Comparison of ENCODE assay signal across 8 mouse cellular contexts in the genomic region with DNA sequence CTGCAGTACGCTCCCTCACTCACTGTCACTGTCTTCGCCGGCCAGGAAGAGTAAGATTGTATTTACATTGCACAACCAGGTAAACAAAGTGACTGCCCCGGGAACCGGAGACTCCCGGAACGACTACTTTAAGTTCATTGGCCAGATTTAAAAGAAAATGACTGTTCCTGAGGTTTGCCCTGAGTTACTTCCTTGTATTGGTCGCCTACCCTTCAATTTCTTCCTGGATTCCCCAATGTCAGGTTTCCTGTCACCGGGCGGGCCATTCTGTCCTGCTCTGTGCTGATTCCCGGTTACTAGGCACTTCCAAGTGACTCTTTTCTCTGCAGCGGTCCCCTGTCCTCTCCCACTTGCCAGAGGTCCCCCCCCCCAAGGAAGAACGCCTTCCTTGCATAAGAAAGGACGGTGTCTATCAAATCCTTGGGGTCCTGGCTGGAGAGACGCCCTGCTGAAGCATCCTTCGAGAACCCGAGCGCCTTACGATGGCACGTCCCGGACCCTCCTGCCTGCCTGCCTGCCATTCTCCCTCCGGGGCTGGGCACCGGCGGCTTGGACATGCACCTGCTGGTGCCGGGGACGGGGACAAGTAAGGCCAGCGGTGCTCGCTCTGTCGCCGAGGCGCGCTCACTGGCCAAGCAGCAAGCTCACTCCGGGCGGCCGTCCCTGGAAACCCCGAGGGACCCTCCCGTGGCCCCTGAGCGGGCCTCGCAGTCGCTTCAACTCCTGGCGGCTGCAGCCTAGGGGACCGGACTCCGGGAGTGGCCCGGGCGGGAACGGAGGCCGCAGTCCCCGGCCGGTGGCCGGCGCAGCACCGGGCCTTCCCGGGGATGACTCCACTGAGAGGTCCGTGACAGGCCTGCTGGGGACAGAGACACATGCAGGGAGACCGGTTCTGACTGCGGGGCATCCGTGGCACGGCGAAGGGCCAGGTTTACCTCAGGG. TPM values are rescaled to one million over a fixed set of nuclear protein-coding genes. Genes with fewer than 3 reads are reported as not detected.
DNase-seq lines count a peak whose midpoint lies in the region; ATAC-seq and TF ChIP-seq lines count a peak whose summit lies in the region.

No protein-coding gene starts in this region.

- peak overlapping the region; percentile 86 for H3K4me2 ChIP-seq in forebrain, embryonic 14.5 days (ENCODE audit: low read length)
- peak overlapping the region; percentile 84 for H3K4me2 ChIP-seq in limb, embryonic 14.5 days (replicated peaks; ENCODE audit: low read depth, low read length, severe bottlenecking)

- TF ChIP-seq POLR2A in spleen, adult 2 months (IDR thresholded peaks at IDR 0.05; ENCODE audit: low read depth, low read length) = no peak
- TF ChIP-seq POLR2A in limb, embryonic 14.5 days (IDR thresholded peaks at IDR 0.05; ENCODE audit: borderline replicate concordance, extremely low read depth, insufficient read depth, insufficient read length) = no peak
- no peak for TF ChIP-seq POLR2A in olfactory bulb, adult 2 months (IDR thresholded peaks at IDR 0.05; ENCODE audit: insufficient read depth, low read depth, low read length)

- WGBS in spleen, adult 2 months = 2% methylated on average over 59 of the region's 59 CpGs
- 3% methylated on average over 59 of the region's 59 CpGs for WGBS in forebrain, embryonic 14.5 days
- WGBS in limb, embryonic 14.5 days = 5% methylated on average over 42 of the region's 59 CpGs
- WGBS in olfactory bulb, adult 2 months = 1% methylated on average over 59 of the region's 59 CpGs

- peak overlapping the region; percentile 99 for H3K4me3 ChIP-seq in spleen, adult 2 months (ENCODE audit: extremely low read depth, insufficient read depth, insufficient read length)
- peak overlapping the region; percentile 96 for H3K4me3 ChIP-seq in forebrain, embryonic 14.5 days (ENCODE audit: low read depth, low read length)
- peak overlapping the region; percentile 100 for H3K4me3 ChIP-seq in limb, embryonic 14.5 days (replicated peaks; ENCODE audit: low read length)
- peak overlapping the region; percentile 98 for H3K4me3 ChIP-seq in olfactory bulb, adult 2 months (ENCODE audit: insufficient read depth, low read depth, low read length)

- TF ChIP-seq CTCF in spleen, adult 2 months (IDR thresholded peaks at IDR 0.05; ENCODE audit: extremely low read depth, insufficient read depth, insufficient read length, insufficient replicate concordance) = no peak
- TF ChIP-seq CTCF in olfactory bulb, adult 2 months (IDR thresholded peaks at IDR 0.05; ENCODE audit: insufficient read depth, low read depth, low read length) = no peak

- no peaks in the 10 kb centered on the region for H3K9me3 ChIP-seq in forebrain, embryonic 14.5 days (replicated peaks; ENCODE audit: control insufficient read depth, low read length)
- H3K9me3 ChIP-seq in limb, embryonic 14.5 days (ENCODE audit: control insufficient read depth, low read length) = no peaks in the 10 kb centered on the region

- H3K27ac ChIP-seq in spleen, adult 2 months (ENCODE audit: insufficient read depth, low read length) = peak overlapping the region; percentile 64
- peak overlapping the region; percentile 100 for H3K27ac ChIP-seq in forebrain, embryonic 14.5 days (ENCODE audit: low read depth, low read length)
- H3K27ac ChIP-seq in limb, embryonic 14.5 days (replicated peaks; ENCODE audit: low read depth, low read length) = peak overlapping the region; percentile 72
- peak overlapping the region; percentile 42; the same call in 1 of the 2 replicates for H3K27ac ChIP-seq in olfactory bulb, adult 2 months (ENCODE audit: insufficient read depth, low read depth, low read length)

- peak; percentile 46 for DNase-seq in embryo, embryonic 10 days (ENCODE audit: low spot score)
- DNase-seq in embryo, embryonic 9.5 days (ENCODE audit: extremely low spot score) = no peak
- no peak for DNase-seq in spleen, adult 2 months (ENCODE audit: low read depth in 1 of 2, low spot score in 2 of 2)
- no peak for DNase-seq in spleen, postnatal 36 days (ENCODE audit: low spot score in 2 of 2)
- DNase-seq in forebrain, embryonic 14.5 days (ENCODE audit: low spot score) = peak; percentile 22
- no peak for DNase-seq in limb, embryonic 14.5 days (ENCODE audit: low spot score)
- no peak for DNase-seq in cerebellum, adult 8-10 months

- peaks cover 11% of the 10 kb centered on the region; the same call in 1 of the 2 replicates for H3K4me1 ChIP-seq in spleen, adult 2 months (ENCODE audit: control insufficient read depth, insufficient read depth, insufficient read length)
- H3K4me1 ChIP-seq in forebrain, embryonic 14.5 days (ENCODE audit: control insufficient read depth, insufficient read depth, low read length) = peaks cover 11% of the 10 kb centered on the region
- H3K4me1 ChIP-seq in limb, embryonic 14.5 days (ENCODE audit: control insufficient read depth, insufficient read depth, low read length) = peaks cover 8% of the 10 kb centered on the region
- 0 out of 2 replicates have a peak, but pooled peaks cover 6% of the 10 kb centered on the region for H3K4me1 ChIP-seq in olfactory bulb, adult 2 months (ENCODE audit: control insufficient read depth, insufficient read depth, low read length)

- peak; percentile 65; the same call in 1 of the 2 replicates for ATAC-seq in forebrain, embryonic 14.5 days
- peak; percentile 39 for ATAC-seq in limb, embryonic 14.5 days (ENCODE audit: low FRiP score, low read depth)

- H3K36me3 ChIP-seq in spleen, adult 2 months (ENCODE audit: control insufficient read depth, insufficient read depth, low read length) = peaks cover 8% of the 10 kb centered on the region
- H3K36me3 ChIP-seq in forebrain, embryonic 14.5 days (ENCODE audit: control insufficient read depth, insufficient read depth, low read length) = peaks cover 27% of the 10 kb centered on the region
- H3K36me3 ChIP-seq in limb, embryonic 14.5 days (ENCODE audit: control insufficient read depth, insufficient read depth, low read length) = peaks cover 28% of the 10 kb centered on the region

- H3K27me3 ChIP-seq in spleen, adult 2 months (ENCODE audit: control insufficient read depth, insufficient read depth, low read length) = no peaks in the 10 kb centered on the region
- no peaks in the 10 kb centered on the region for H3K27me3 ChIP-seq in forebrain, embryonic 14.5 days (replicated peaks; ENCODE audit: control insufficient read depth, insufficient read depth, low read length)
- no peaks in the 10 kb centered on the region for H3K27me3 ChIP-seq in limb, embryonic 14.5 days (ENCODE audit: control insufficient read depth, insufficient read depth, low read length)

- H3K9ac ChIP-seq in forebrain, embryonic 14.5 days (ENCODE audit: low read length) = peak overlapping the region; percentile 99
- H3K9ac ChIP-seq in limb, embryonic 14.5 days (ENCODE audit: low read depth, low read length, severe bottlenecking) = peak overlapping the region; percentile 96

RNA-seq across cellular contexts. Expression of gene Pdik1l, which starts 1.2 kb away (rescaled TPM):
- polyA plus RNA-seq in spleen, adult 2 months (2012; rRNA removed) = 3.6 and 3.9 TPM in 2 replicates
- 32.2 and 40.5 TPM in 2 replicates for polyA plus RNA-seq in forebrain, embryonic 14.5 days (2014; fragmentation: Nextera tagmentation; extraction: Ambion mirVana)
- 8.9 and 9.6 TPM in 2 replicates for polyA plus RNA-seq in limb, embryonic 14.5 days (2012; rRNA removed)
- polyA plus RNA-seq in limb, embryonic 14.5 days (2014; fragmentation: Nextera tagmentation; extraction: Ambion mirVana) = 18.4 and 20.5 TPM in 2 replicates
- not detected in 2 replicates for polyA plus RNA-seq in olfactory bulb, adult 2 months (2012; ENCODE audit: insufficient read depth, insufficient read length, low replicate concordance, missing spikeins)

RNA-seq across cellular contexts. Expression of gene Trim63, which starts 28.4 kb away (rescaled TPM):
- 0.12 and 0.32 TPM in 2 replicates for polyA plus RNA-seq in spleen, adult 2 months (2012; rRNA removed)
- polyA plus RNA-seq in forebrain, embryonic 14.5 days (2014; fragmentation: Nextera tagmentation; extraction: Ambion mirVana) = not detected in 2 replicates
- polyA plus RNA-seq in limb, embryonic 14.5 days (2012; rRNA removed) = 4.3 and 5.1 TPM in 2 replicates
- polyA plus RNA-seq in limb, embryonic 14.5 days (2014; fragmentation: Nextera tagmentation; extraction: Ambion mirVana) = 1.3 and 1.4 TPM in 2 replicates
- not detected in 2 replicates for polyA plus RNA-seq in olfactory bulb, adult 2 months (2012; ENCODE audit: insufficient read depth, insufficient read length, low replicate concordance, missing spikeins)

RNA-seq across cellular contexts. Expression of gene Grrp1, which starts 32.6 kb away (rescaled TPM):
- polyA plus RNA-seq in spleen, adult 2 months (2012; rRNA removed) = 6.9 and 10.2 TPM in 2 replicates
- 10.1 and 11.6 TPM in 2 replicates for polyA plus RNA-seq in forebrain, embryonic 14.5 days (2014; fragmentation: Nextera tagmentation; extraction: Ambion mirVana)
- polyA plus RNA-seq in limb, embryonic 14.5 days (2012; rRNA removed) = 9.7 and 13.1 TPM in 2 replicates
- polyA plus RNA-seq in limb, embryonic 14.5 days (2014; fragmentation: Nextera tagmentation; extraction: Ambion mirVana) = 5.2 and 5.4 TPM in 2 replicates
- polyA plus RNA-seq in olfactory bulb, adult 2 months (2012; ENCODE audit: insufficient read depth, insufficient read length, low replicate concordance, missing spikeins) = not detected in 2 replicates

RNA-seq across cellular contexts. Expression of gene Gm30191, which starts 39.8 kb away (rescaled TPM):
- polyA plus RNA-seq in spleen, adult 2 months (2012; rRNA removed) = not detected in 2 replicates
- polyA plus RNA-seq in forebrain, embryonic 14.5 days (2014; fragmentation: Nextera tagmentation; extraction: Ambion mirVana) = not detected in 2 replicates
- polyA plus RNA-seq in limb, embryonic 14.5 days (2012; rRNA removed) = not detected in 2 replicates
- polyA plus RNA-seq in limb, embryonic 14.5 days (2014; fragmentation: Nextera tagmentation; extraction: Ambion mirVana) = not detected in 2 replicates
- polyA plus RNA-seq in olfactory bulb, adult 2 months (2012; ENCODE audit: insufficient read depth, insufficient read length, low replicate concordance, missing spikeins) = not detected in 2 replicates

RNA-seq across cellular contexts. Expression of gene Zfp593, which starts 41.1 kb away (rescaled TPM):
- 7.4 and 11.5 TPM in 2 replicates for polyA plus RNA-seq in spleen, adult 2 months (2012; rRNA removed)
- polyA plus RNA-seq in forebrain, embryonic 14.5 days (2014; fragmentation: Nextera tagmentation; extraction: Ambion mirVana) = 14.4 and 15.8 TPM in 2 replicates
- 15.8 and 18.1 TPM in 2 replicates for polyA plus RNA-seq in limb, embryonic 14.5 days (2012; rRNA removed)
- polyA plus RNA-seq in limb, embryonic 14.5 days (2014; fragmentation: Nextera tagmentation; extraction: Ambion mirVana) = 17.3 and 18.9 TPM in 2 replicates
- polyA plus RNA-seq in olfactory bulb, adult 2 months (2012; ENCODE audit: insufficient read depth, insufficient read length, low replicate concordance, missing spikeins) = not detected in 2 replicates

Comparison
In these comparisons a context has a peak if more than half of its experiments do, and no peak if none do; other contexts are left out.
1. DNase-seq: peak in embryo, embryonic 10 days (single experiment) and forebrain, embryonic 14.5 days (single experiment); none in embryo, embryonic 9.5 days (single experiment), spleen, adult 2 months (0 of 2), spleen, postnatal 36 days (0 of 2), limb, embryonic 14.5 days (single experiment) and cerebellum, adult 8-10 months (single experiment).
2. H3K27ac ChIP-seq: peak in every context shown above with its lines; median percentile 100 in forebrain, embryonic 14.5 days; 72 in limb, embryonic 14.5 days; 64 in spleen, adult 2 months; 42 in olfactory bulb, adult 2 months.
3. Peak in every context shown above with its lines, with median percentiles within 50 percentile points of each other: H3K4me3 ChIP-seq.